Mouse (Mus musculus): ENCODE data around the gene Ubxn11. TPM values are rescaled to one million over a fixed set of nuclear protein-coding genes. Genes with fewer than 3 reads are reported as not detected.
"Not testable (repeated sequence)": the region's sequence is repeated elsewhere in the genome, so short reads cannot be mapped to it uniquely, and the experiment has no call there.

Gene Ubxn11
- total and polyA plus RNA-seq, 3 experiments = 1.6 to 6.9 (median 2.1) TPM

GRCm38 (mm10) chr4:134129482-134129881, 27.1 kb downstream of the Ubxn11 start:
- Histone ChIP-seq H3K4me1 (ENCODE audit: control insufficient read depth, insufficient read depth, low read length) (no peaks in the 10 kb centered on the region; the same call in 1 of the 2 replicates), H3K79me2 (replicated peaks; ENCODE audit: control insufficient read depth, insufficient read depth, low read length) (no peaks in the 10 kb centered on the region), H3K27ac (peak overlapping the region; percentile 93), H3K36me3 (ENCODE audit: control insufficient read depth, insufficient read depth, low read length) (no peaks in the 10 kb centered on the region), H3K4me3 (peak overlapping the region; percentile 93), H3K27me3 (ENCODE audit: control insufficient read depth, insufficient read depth, low read length) (no peaks in the 10 kb centered on the region), H3K9ac (ENCODE audit: low read depth, low read length) (no peak overlapping the region)
- WGBS = 42% methylated on average over 6 of the region's 6 CpGs
- TF ChIP-seq POLR2A (IDR thresholded peaks at IDR 0.05; ENCODE audit: insufficient read depth, low read depth, low read length) (no peak), EP300 (IDR thresholded peaks at IDR 0.05; ENCODE audit: insufficient read depth, low read depth, low read length) (no peak), CTCF (IDR thresholded peaks at IDR 0.05) (no peak)
- peak in 1 of 2 experiments; percentile 32 for DNase-seq
- intact Hi-C loops (cut with DNase I) = loop anchor here (2.0 kb wide), 1 partner anchor 31 kb away; no protein-coding TSS in a partner anchor

- no peak overlapping the region for H3K9ac ChIP-seq (ENCODE audit: low read depth, low read length)
- TF ChIP-seq EP300 (IDR thresholded peaks at IDR 0.05; ENCODE audit: insufficient read depth, low read depth, low read length) (no peak), CTCF (IDR thresholded peaks at IDR 0.05) (no peak), POLR2A (IDR thresholded peaks at IDR 0.05; ENCODE audit: insufficient read depth, low read depth, low read length) (no peak)
- H3K36me3 ChIP-seq (ENCODE audit: control insufficient read depth, insufficient read depth, low read length) = peaks cover 2% of the 10 kb centered on the region; the same call in 1 of the 2 replicates
- H3K27me3 ChIP-seq (ENCODE audit: control insufficient read depth, insufficient read depth, low read length) = no peaks in the 10 kb centered on the region
- H3K4me1 ChIP-seq (ENCODE audit: control insufficient read depth, insufficient read depth, low read length) = no peaks in the 10 kb centered on the region; the same call in 1 of the 2 replicates
- H3K79me2 ChIP-seq (replicated peaks; ENCODE audit: control insufficient read depth, insufficient read depth, low read length) = no peaks in the 10 kb centered on the region
- no peak overlapping the region for H3K4me3 ChIP-seq
- no peak overlapping the region for H3K27ac ChIP-seq
- WGBS = 71% methylated on average over 3 of the region's 3 CpGs
- intact Hi-C loops (cut with DNase I) = no loop called here
- no peak for DNase-seq
Observed at GRCm38 (mm10) chr4:134132117-134132516, 29.7 kb downstream of the Ubxn11 start.

GRCm38 (mm10) chr4:134132519-134133095, 30.2 kb downstream of the Ubxn11 start:
- WGBS = 48% methylated on average over 8 of the region's 8 CpGs

GRCm38 (mm10) chr4:134136280-134136926, 34.0 kb downstream of the Ubxn11 start:
- Histone ChIP-seq H3K36me3 (ENCODE audit: control insufficient read depth, insufficient read depth, low read length) (peaks cover 2% of the 10 kb centered on the region; the same call in 1 of the 2 replicates), H3K27me3 (ENCODE audit: control insufficient read depth, insufficient read depth, low read length) (no peaks in the 10 kb centered on the region), H3K9ac (ENCODE audit: low read depth, low read length) (no peak overlapping the region), H3K27ac (no peak overlapping the region), H3K4me1 (ENCODE audit: control insufficient read depth, insufficient read depth, low read length) (no peaks in the 10 kb centered on the region), H3K79me2 (replicated peaks; ENCODE audit: control insufficient read depth, insufficient read depth, low read length) (no peaks in the 10 kb centered on the region), H3K4me3 (no peak overlapping the region)
- TF ChIP-seq POLR2A (IDR thresholded peaks at IDR 0.05; ENCODE audit: insufficient read depth, low read depth, low read length) = no peak
- TF ChIP-seq EP300 (IDR thresholded peaks at IDR 0.05; ENCODE audit: insufficient read depth, low read depth, low read length) = no peak
- no peak for TF ChIP-seq CTCF (IDR thresholded peaks at IDR 0.05)
- no peak for DNase-seq
- WGBS = 45% methylated on average over 3 of the region's 3 CpGs
- intact Hi-C loops (cut with DNase I) = no loop called here

More at GRCm38 (mm10) chr4:134132519-134133095, 30.2 kb downstream of the Ubxn11 start:
- no peak for TF ChIP-seq POLR2A (IDR thresholded peaks at IDR 0.05; ENCODE audit: insufficient read depth, low read depth, low read length)
- TF ChIP-seq CTCF (IDR thresholded peaks at IDR 0.05) = no peak
- no peak for TF ChIP-seq EP300 (IDR thresholded peaks at IDR 0.05; ENCODE audit: insufficient read depth, low read depth, low read length)
- Histone ChIP-seq H3K27me3 (ENCODE audit: control insufficient read depth, insufficient read depth, low read length) (no peaks in the 10 kb centered on the region), H3K9ac (ENCODE audit: low read depth, low read length) (no peak overlapping the region), H3K4me1 (ENCODE audit: control insufficient read depth, insufficient read depth, low read length) (no peaks in the 10 kb centered on the region; the same call in 1 of the 2 replicates), H3K79me2 (replicated peaks; ENCODE audit: control insufficient read depth, insufficient read depth, low read length) (no peaks in the 10 kb centered on the region), H3K27ac (no peak overlapping the region), H3K4me3 (no peak overlapping the region), H3K36me3 (ENCODE audit: control insufficient read depth, insufficient read depth, low read length) (peaks cover 2% of the 10 kb centered on the region; the same call in 1 of the 2 replicates)
- intact Hi-C loops (cut with DNase I) = no loop called here
- no peak for DNase-seq

- intact Hi-C loops (cut with DNase I) = no loop called here
Observed at GRCm38 (mm10) chr4:134138857-134139256, 36.5 kb downstream of the Ubxn11 start.

GRCm38 (mm10) chr4:134144297-134144696, 41.9 kb downstream of the Ubxn11 start:
- DNase-seq; H3K79me2 ChIP-seq (replicated peaks; ENCODE audit: control insufficient read depth, insufficient read depth, low read length); H3K4me1 ChIP-seq (ENCODE audit: control insufficient read depth, insufficient read depth, low read length); H3K9ac ChIP-seq (ENCODE audit: low read depth, low read length); H3K27me3 ChIP-seq (ENCODE audit: control insufficient read depth, insufficient read depth, low read length); intact Hi-C loops (cut with DNase I); H3K4me3 ChIP-seq; H3K27ac ChIP-seq: not testable (repeated sequence)
- peaks cover 12% of the 10 kb centered on the region; the same call in 1 of the 2 replicates for H3K36me3 ChIP-seq (ENCODE audit: control insufficient read depth, insufficient read depth, low read length)
- 82% methylated on average over 5 of the region's 5 CpGs for WGBS

More at GRCm38 (mm10) chr4:134138857-134139256, 36.5 kb downstream of the Ubxn11 start:
- Histone ChIP-seq H3K36me3 (ENCODE audit: control insufficient read depth, insufficient read depth, low read length) (peaks cover 2% of the 10 kb centered on the region; the same call in 1 of the 2 replicates), H3K27ac (no peak overlapping the region), H3K9ac (ENCODE audit: low read depth, low read length) (no peak overlapping the region), H3K4me1 (ENCODE audit: control insufficient read depth, insufficient read depth, low read length) (no peaks in the 10 kb centered on the region), H3K27me3 (ENCODE audit: control insufficient read depth, insufficient read depth, low read length) (no peaks in the 10 kb centered on the region), H3K79me2 (replicated peaks; ENCODE audit: control insufficient read depth, insufficient read depth, low read length) (no peaks in the 10 kb centered on the region), H3K4me3 (no peak overlapping the region)
- WGBS = 91% methylated on average over 2 of the region's 2 CpGs
- peak; percentile 34 for TF ChIP-seq CTCF (IDR thresholded peaks at IDR 0.05)
- no peak for TF ChIP-seq EP300 (IDR thresholded peaks at IDR 0.05; ENCODE audit: insufficient read depth, low read depth, low read length)
- DNase-seq = no peak
